Mouse (Mus musculus) ovary, postnatal 14 days (tissue): ENCODE measurements at regions not wholly inside any gene's neighbourhood (a gene's known extent, or its start where the extent isn't known, plus 50 kb on each side); places are given as distances from the start of the nearest gene placed in this dataset.

Source experiments
- DNase-seq: peaks from one replicate; pipeline ENCODE4 v3.0.0; 2022; ENCODE audit warnings: low spot score

GRCm38 (mm10) chr1:185726324-185726723 lies 271.7 kb downstream of the Slc30a10 start:
- DNase-seq, result no peak

- no peak for DNase-seq
Observed at GRCm38 (mm10) chr1:185726811-185727210, 272.2 kb downstream of the Slc30a10 start.

- DNase-seq, result no peak
Observed at GRCm38 (mm10) chr1:185727749-185728148, 273.1 kb downstream of the Slc30a10 start.

GRCm38 (mm10) chr1:185728406-185728805 lies 273.8 kb downstream of the Slc30a10 start:
- DNase-seq, result no peak

GRCm38 (mm10) chr1:185731062-185731461 lies 276.4 kb downstream of the Slc30a10 start:
- DNase-seq, result no peak

GRCm38 (mm10) chr1:185736773-185737172 lies 282.1 kb downstream of the Slc30a10 start:
- no peak for DNase-seq

GRCm38 (mm10) chr1:185741034-185741890 lies 286.6 kb downstream of the Slc30a10 start:
- no peak for DNase-seq

- no peak for DNase-seq
Observed at GRCm38 (mm10) chr1:185749251-185749650, 294.6 kb downstream of the Slc30a10 start.

GRCm38 (mm10) chr1:185754486-185755290 lies 300.0 kb downstream of the Slc30a10 start:
- DNase-seq, result no peak

- DNase-seq, result no peak
Observed at GRCm38 (mm10) chr1:185757376-185757775, 302.7 kb downstream of the Slc30a10 start.

GRCm38 (mm10) chr1:185774202-185774601 lies 319.6 kb downstream of the Slc30a10 start:
- no peak for DNase-seq

GRCm38 (mm10) chr1:185779604-185780003 lies 325.0 kb downstream of the Slc30a10 start:
- DNase-seq, result no peak

GRCm38 (mm10) chr1:185802156-185802555 lies 315.0 kb downstream of the Lyplal1 start:
- no peak for DNase-seq

- DNase-seq, result no peak
Observed at GRCm38 (mm10) chr1:185814901-185815300, 302.2 kb downstream of the Lyplal1 start.

- no peak for DNase-seq
Observed at GRCm38 (mm10) chr1:185819044-185819443, 298.1 kb downstream of the Lyplal1 start.

- DNase-seq, result no peak
Observed at GRCm38 (mm10) chr1:185822241-185822640, 294.9 kb downstream of the Lyplal1 start.

- no peak for DNase-seq
Observed at GRCm38 (mm10) chr1:185823226-185823625, 293.9 kb downstream of the Lyplal1 start.

GRCm38 (mm10) chr1:185823956-185824355 lies 293.2 kb downstream of the Lyplal1 start:
- DNase-seq, result no peak

- DNase-seq, result no peak
Observed at GRCm38 (mm10) chr1:185827986-185828385, 289.1 kb downstream of the Lyplal1 start.

- no peak for DNase-seq
Observed at GRCm38 (mm10) chr1:185828486-185828885, 288.6 kb downstream of the Lyplal1 start.

GRCm38 (mm10) chr1:185832059-185832458 lies 285.1 kb downstream of the Lyplal1 start:
- no peak for DNase-seq

GRCm38 (mm10) chr1:185834171-185834570 lies 282.9 kb downstream of the Lyplal1 start:
- DNase-seq, result no peak
